In genomic region chr15:99032726-99033250, GRCm38 (mm10) we compare ENCODE assay signal across 8 mouse cellular contexts. TPM values are rescaled to one million over a fixed set of nuclear protein-coding genes. Genes with fewer than 3 reads are reported as not detected.
DNase-seq lines count a peak whose midpoint lies in the region; ATAC-seq lines count a peak whose summit lies in the region.

No protein-coding gene starts in this region.

- H3K36me3 ChIP-seq in forebrain, embryonic 11.5 days (ENCODE audit: control insufficient read depth, insufficient read depth, low read length) = no peaks in the 10 kb centered on the region; the same call in 1 of the 2 replicates
- H3K36me3 ChIP-seq in forebrain, embryonic 16.5 days (ENCODE audit: control insufficient read depth, insufficient read depth) = no peaks in the 10 kb centered on the region
- H3K36me3 ChIP-seq in midbrain, embryonic 13.5 days = peaks cover 5% of the 10 kb centered on the region; the same call in 1 of the 2 replicates
- H3K36me3 ChIP-seq in midbrain, embryonic 15.5 days (replicated peaks) = no peaks in the 10 kb centered on the region
- H3K36me3 ChIP-seq in stomach, embryonic 16.5 days (ENCODE audit: control insufficient read depth, insufficient read depth, low read length) = 0 out of 2 replicates have a peak, but pooled peaks cover 8% of the 10 kb centered on the region

- no peak for ATAC-seq in forebrain, embryonic 11.5 days (replicated peaks; ENCODE audit: low FRiP score)
- no peak for ATAC-seq in forebrain, embryonic 16.5 days
- ATAC-seq in midbrain, embryonic 13.5 days = no peak
- no peak for ATAC-seq in midbrain, embryonic 15.5 days (replicated peaks)
- no peak for ATAC-seq in stomach, embryonic 16.5 days (ENCODE audit: insufficient read depth, low FRiP score)

- no peaks in the 10 kb centered on the region for H3K9me3 ChIP-seq in forebrain, embryonic 11.5 days (ENCODE audit: control insufficient read depth, low read length)
- no peaks in the 10 kb centered on the region for H3K9me3 ChIP-seq in forebrain, embryonic 16.5 days (ENCODE audit: control insufficient read depth, low read length)
- H3K9me3 ChIP-seq in midbrain, embryonic 13.5 days = no peaks in the 10 kb centered on the region
- H3K9me3 ChIP-seq in midbrain, embryonic 15.5 days = no peaks in the 10 kb centered on the region
- no peaks in the 10 kb centered on the region for H3K9me3 ChIP-seq in stomach, embryonic 16.5 days (replicated peaks; ENCODE audit: control insufficient read depth, low read length)

- 73% methylated on average over 7 of the region's 7 CpGs for WGBS in forebrain, embryonic 11.5 days
- WGBS in forebrain, embryonic 16.5 days = 75% methylated on average over 7 of the region's 7 CpGs
- 79% methylated on average over 7 of the region's 7 CpGs for WGBS in midbrain, embryonic 13.5 days
- 81% methylated on average over 7 of the region's 7 CpGs for WGBS in midbrain, embryonic 15.5 days
- 50% methylated on average over 7 of the region's 7 CpGs for WGBS in stomach, embryonic 16.5 days

- H3K27ac ChIP-seq in forebrain, embryonic 11.5 days (ENCODE audit: low read depth, low read length) = no peak overlapping the region
- H3K27ac ChIP-seq in forebrain, embryonic 16.5 days (ENCODE audit: low read length) = no peak overlapping the region
- no peak overlapping the region for H3K27ac ChIP-seq in midbrain, embryonic 13.5 days
- H3K27ac ChIP-seq in midbrain, embryonic 15.5 days = no peak overlapping the region
- peak overlapping the region; percentile 32; the same call in 1 of the 2 replicates for H3K27ac ChIP-seq in stomach, embryonic 16.5 days (ENCODE audit: low read length)

- no peaks in the 10 kb centered on the region for H3K27me3 ChIP-seq in forebrain, embryonic 11.5 days (ENCODE audit: control insufficient read depth, insufficient read depth, low read length)
- no peaks in the 10 kb centered on the region; the same call in 1 of the 2 replicates for H3K27me3 ChIP-seq in forebrain, embryonic 16.5 days (replicated peaks; ENCODE audit: control insufficient read depth, insufficient read depth, low read length)
- H3K27me3 ChIP-seq in midbrain, embryonic 13.5 days = peaks cover 21% of the 10 kb centered on the region
- H3K27me3 ChIP-seq in midbrain, embryonic 15.5 days (replicated peaks) = peaks cover 3% of the 10 kb centered on the region; the same call in 1 of the 2 replicates
- H3K27me3 ChIP-seq in stomach, embryonic 16.5 days (ENCODE audit: control insufficient read depth, insufficient read depth, low read length) = no peaks in the 10 kb centered on the region

- H3K4me1 ChIP-seq in forebrain, embryonic 11.5 days (replicated peaks; ENCODE audit: control insufficient read depth, insufficient read depth, low read length) = peaks cover 20% of the 10 kb centered on the region
- H3K4me1 ChIP-seq in forebrain, embryonic 16.5 days (replicated peaks; ENCODE audit: control insufficient read depth, insufficient read depth, low read length) = peaks cover 21% of the 10 kb centered on the region
- H3K4me1 ChIP-seq in midbrain, embryonic 13.5 days (replicated peaks) = peaks cover 28% of the 10 kb centered on the region
- peaks cover 23% of the 10 kb centered on the region for H3K4me1 ChIP-seq in midbrain, embryonic 15.5 days
- peaks cover 24% of the 10 kb centered on the region for H3K4me1 ChIP-seq in stomach, embryonic 16.5 days (ENCODE audit: control insufficient read depth, insufficient read depth, low read length)

- peak overlapping the region; percentile 58; the same call in 1 of the 2 replicates for H3K4me3 ChIP-seq in forebrain, embryonic 11.5 days (ENCODE audit: low read depth, low read length)
- no peak overlapping the region for H3K4me3 ChIP-seq in forebrain, embryonic 16.5 days (replicated peaks; ENCODE audit: low read length)
- H3K4me3 ChIP-seq in midbrain, embryonic 13.5 days (replicated peaks) = no peak overlapping the region
- no peak overlapping the region for H3K4me3 ChIP-seq in midbrain, embryonic 15.5 days
- H3K4me3 ChIP-seq in stomach, embryonic 16.5 days (replicated peaks; ENCODE audit: low read length) = peak overlapping the region; percentile 69

- peak overlapping the region; percentile 65; the same call in 1 of the 2 replicates for H3K4me2 ChIP-seq in forebrain, embryonic 11.5 days (ENCODE audit: low read depth, low read length, severe bottlenecking)
- no peak overlapping the region for H3K4me2 ChIP-seq in forebrain, embryonic 16.5 days (ENCODE audit: low read length)
- H3K4me2 ChIP-seq in midbrain, embryonic 13.5 days (replicated peaks) = peak overlapping the region; percentile 74; the same call in 1 of the 2 replicates
- H3K4me2 ChIP-seq in midbrain, embryonic 15.5 days = no peak overlapping the region
- peak overlapping the region; percentile 92 for H3K4me2 ChIP-seq in stomach, embryonic 16.5 days (ENCODE audit: low read depth, low read length)

- peak overlapping the region; percentile 23; the same call in 1 of the 2 replicates for H3K9ac ChIP-seq in forebrain, embryonic 11.5 days (ENCODE audit: low read length)
- H3K9ac ChIP-seq in forebrain, embryonic 16.5 days (replicated peaks; ENCODE audit: low read depth, low read length) = no peak overlapping the region
- H3K9ac ChIP-seq in midbrain, embryonic 13.5 days (replicated peaks) = no peak overlapping the region
- no peak overlapping the region for H3K9ac ChIP-seq in midbrain, embryonic 15.5 days
- 0 out of 2 replicates have a peak overlapping the region, but pooled peaks have one; percentile 57 for H3K9ac ChIP-seq in stomach, embryonic 16.5 days (ENCODE audit: low read length)

- no peak for DNase-seq in forebrain, embryonic 11.5 days (ENCODE audit: low spot score)
- peak; percentile 49 for DNase-seq in kidney, postnatal 14 days
- no peak for DNase-seq in gastrocnemius, postnatal 4 days (ENCODE audit: low spot score in 2 of 2)
- DNase-seq in cerebellum, adult 11-12 months = no peak

RNA-seq across cellular contexts. Expression of gene Tuba1c, which starts 3.1 kb away (rescaled TPM):
- polyA plus RNA-seq in forebrain, embryonic 11.5 days (2014; fragmentation: Nextera tagmentation; extraction: Ambion mirVana) = 142 and 160 TPM in 2 replicates
- polyA plus RNA-seq in forebrain, embryonic 16.5 days (2015; fragmentation: Nextera tagmentation; extraction: Ambion mirVana) = 42.1 and 48.9 TPM in 2 replicates
- 37.3 and 41.4 TPM in 2 replicates for polyA plus RNA-seq in midbrain, embryonic 13.5 days (2015; fragmentation: Nextera tagmentation; extraction: Ambion mirVana)
- polyA plus RNA-seq in midbrain, embryonic 15.5 days (2015; fragmentation: Nextera tagmentation; extraction: Ambion mirVana) = 16.4 and 20.5 TPM in 2 replicates
- 196 and 209 TPM in 2 replicates for polyA plus RNA-seq in stomach, embryonic 16.5 days (2015; fragmentation: Nextera tagmentation; extraction: Ambion mirVana)
- 10 to 100 TPM; 62.2 to 80.4 TPM for total RNA-seq in gastrocnemius, postnatal 4 days (2021)

RNA-seq across cellular contexts. Expression of gene Prph, which starts 22.2 kb away (rescaled TPM):
- polyA plus RNA-seq in forebrain, embryonic 11.5 days (2014; fragmentation: Nextera tagmentation; extraction: Ambion mirVana) = 0.19 and 0.94 TPM in 2 replicates
- polyA plus RNA-seq in forebrain, embryonic 16.5 days (2015; fragmentation: Nextera tagmentation; extraction: Ambion mirVana) = 1.3 and 2.2 TPM in 2 replicates
- 7.5 and 8.2 TPM in 2 replicates for polyA plus RNA-seq in midbrain, embryonic 13.5 days (2015; fragmentation: Nextera tagmentation; extraction: Ambion mirVana)
- polyA plus RNA-seq in midbrain, embryonic 15.5 days (2015; fragmentation: Nextera tagmentation; extraction: Ambion mirVana) = 5.7 and 10.3 TPM in 2 replicates
- polyA plus RNA-seq in stomach, embryonic 16.5 days (2015; fragmentation: Nextera tagmentation; extraction: Ambion mirVana) = 24.4 and 25.4 TPM in 2 replicates
- 1 to 10 TPM; 3.0 to 4.7 TPM for total RNA-seq in gastrocnemius, postnatal 4 days (2021)

RNA-seq across cellular contexts. Expression of gene Troap, which starts 41.6 kb away (rescaled TPM):
- polyA plus RNA-seq in forebrain, embryonic 11.5 days (2014; fragmentation: Nextera tagmentation; extraction: Ambion mirVana) = 38.8 and 40.2 TPM in 2 replicates
- 15.9 and 17.3 TPM in 2 replicates for polyA plus RNA-seq in forebrain, embryonic 16.5 days (2015; fragmentation: Nextera tagmentation; extraction: Ambion mirVana)
- 13.3 and 14.6 TPM in 2 replicates for polyA plus RNA-seq in midbrain, embryonic 13.5 days (2015; fragmentation: Nextera tagmentation; extraction: Ambion mirVana)
- 4.9 and 6.6 TPM in 2 replicates for polyA plus RNA-seq in midbrain, embryonic 15.5 days (2015; fragmentation: Nextera tagmentation; extraction: Ambion mirVana)
- 25.6 and 26.4 TPM in 2 replicates for polyA plus RNA-seq in stomach, embryonic 16.5 days (2015; fragmentation: Nextera tagmentation; extraction: Ambion mirVana)
- 10 to 100 TPM in 1 of 2 experiments, 1 to 10 TPM in 1; 5.9 to 10.6 TPM for total RNA-seq in gastrocnemius, postnatal 4 days (2021)

RNA-seq across cellular contexts. Expression of gene C1ql4, which starts 54.8 kb away (rescaled TPM):
- 0.12 TPM in 1 of 2 replicates, not detected in the other for polyA plus RNA-seq in forebrain, embryonic 11.5 days (2014; fragmentation: Nextera tagmentation; extraction: Ambion mirVana)
- 0.71 TPM in 1 of 2 replicates, not detected in the other for polyA plus RNA-seq in forebrain, embryonic 16.5 days (2015; fragmentation: Nextera tagmentation; extraction: Ambion mirVana)
- 10.1 and 13.7 TPM in 2 replicates for polyA plus RNA-seq in midbrain, embryonic 13.5 days (2015; fragmentation: Nextera tagmentation; extraction: Ambion mirVana)
- polyA plus RNA-seq in midbrain, embryonic 15.5 days (2015; fragmentation: Nextera tagmentation; extraction: Ambion mirVana) = 12.4 and 15.3 TPM in 2 replicates
- not detected in 2 replicates for polyA plus RNA-seq in stomach, embryonic 16.5 days (2015; fragmentation: Nextera tagmentation; extraction: Ambion mirVana)
- not detected for total RNA-seq in gastrocnemius, postnatal 4 days (2021)

Comparison
In these comparisons a context has a peak if more than half of its experiments do, and no peak if none do; other contexts are left out.
1. H3K4me2 ChIP-seq: peak in forebrain, embryonic 11.5 days (single experiment), midbrain, embryonic 13.5 days (single experiment) and stomach, embryonic 16.5 days (single experiment); none in forebrain, embryonic 16.5 days (single experiment) and midbrain, embryonic 15.5 days (single experiment).
2. H3K4me3 ChIP-seq: peak in forebrain, embryonic 11.5 days (single experiment) and stomach, embryonic 16.5 days (single experiment); none in forebrain, embryonic 16.5 days (single experiment), midbrain, embryonic 13.5 days (single experiment) and midbrain, embryonic 15.5 days (single experiment).
3. H3K9ac ChIP-seq: peak in forebrain, embryonic 11.5 days (single experiment) and stomach, embryonic 16.5 days (single experiment); none in forebrain, embryonic 16.5 days (single experiment), midbrain, embryonic 13.5 days (single experiment) and midbrain, embryonic 15.5 days (single experiment).